Comparison of ENCODE assay signal across 8 mouse cellular contexts in the genomic region with DNA sequence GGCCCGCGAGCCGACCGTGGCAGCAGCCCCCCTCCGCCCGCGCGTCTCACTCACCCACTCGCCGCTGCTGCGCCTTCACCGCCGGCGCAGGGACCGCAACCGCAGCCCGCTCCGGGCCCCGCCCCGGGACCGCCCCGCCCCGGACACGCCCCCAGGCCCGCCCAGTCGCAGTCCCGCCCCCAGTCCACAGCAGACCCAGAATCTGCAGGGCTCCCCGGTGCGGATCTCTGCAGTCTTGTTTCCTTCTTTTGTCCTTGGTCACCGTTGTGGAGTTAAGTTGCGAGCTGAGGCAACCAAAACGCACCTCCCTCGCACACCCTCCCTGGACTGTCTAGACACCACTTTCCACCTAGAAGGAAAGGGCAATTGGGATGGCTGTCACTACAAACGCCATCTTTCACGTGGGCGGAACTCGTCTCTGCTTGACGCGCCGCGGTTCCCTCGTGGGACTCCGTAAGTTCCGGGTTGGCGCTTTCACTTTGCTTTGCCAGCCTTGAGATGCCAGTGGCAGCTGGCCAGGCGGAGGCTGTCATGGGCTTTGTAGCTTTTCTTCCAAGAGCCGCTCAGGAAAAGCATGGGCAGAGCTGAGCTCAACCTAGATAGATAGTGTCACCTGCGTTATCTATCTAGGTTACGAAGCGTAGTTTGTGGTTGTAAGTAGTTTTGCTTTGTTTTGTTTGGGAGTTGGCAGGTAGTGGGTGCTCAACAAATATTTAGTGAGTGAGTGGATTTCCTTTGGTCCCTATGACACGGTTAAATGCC. TPM values are rescaled to one million over a fixed set of nuclear protein-coding genes. Genes with fewer than 3 reads are reported as not detected.
DNase-seq lines count a peak whose midpoint lies in the region; ATAC-seq and TF ChIP-seq lines count a peak whose summit lies in the region.

A gene (minus strand): TSS at position 442 of the 762 bp plus-strand sequence.

- in situ Hi-C loops in ES-E14 (cut with MboI; ENCODE audit: low sequenced_read_pairs in 2 of 2, unreplicated experiment in 2 of 2) = no loop called here

- no peaks in the 10 kb centered on the region for H3K9me3 ChIP-seq in ES-E14 (ENCODE audit: control insufficient read depth, insufficient read depth, low read depth, low read length)
- no peaks in the 10 kb centered on the region for H3K9me3 ChIP-seq in forebrain, embryonic 15.5 days

- H3K4me1 ChIP-seq in ES-E14 (ENCODE audit: control insufficient read depth in 2 of 2, insufficient read depth in 2 of 2, low read length in 2 of 2, poor library complexity in 1 of 2) = peaks cover 0 to 3% of the 10 kb centered on the region in 2 experiments; a peak in 2 of 4 replicates
- H3K4me1 ChIP-seq in forebrain, embryonic 15.5 days = peaks cover 9% of the 10 kb centered on the region
- H3K4me1 ChIP-seq in lung, adult 2 months (ENCODE audit: control insufficient read depth, insufficient read depth, low read length) = no peaks in the 10 kb centered on the region

- TF ChIP-seq CTCF in lung, adult 2 months (IDR thresholded peaks at IDR 0.05; ENCODE audit: insufficient read depth, low read length) = no peak

- WGBS in forebrain, embryonic 15.5 days = under 1% methylated on average over 50 of the region's 51 CpGs
- WGBS in lung, adult 2 months = under 1% methylated on average over 41 of the region's 51 CpGs

- TF ChIP-seq POLR2A in lung, adult 2 months (IDR thresholded peaks at IDR 0.05; ENCODE audit: borderline replicate concordance, extremely low read depth, low read depth, low read length) = peak; percentile 91; the same call in 1 of the 2 replicates

- H3K27me3 ChIP-seq in forebrain, embryonic 15.5 days = no peaks in the 10 kb centered on the region

- peak within 1 kb of the TSS; percentile 86 to 99 for H3K4me3 ChIP-seq in ES-E14 (ENCODE audit: insufficient read depth in 1 of 2, low read depth in 1 of 2, low read length in 2 of 2, poor library complexity in 1 of 2, severe bottlenecking in 1 of 2)
- peak within 1 kb of the TSS; percentile 81 for H3K4me3 ChIP-seq in forebrain, embryonic 15.5 days
- peak within 1 kb of the TSS; percentile 84 for H3K4me3 ChIP-seq in lung, adult 2 months (replicated peaks; ENCODE audit: extremely low read depth, low read depth, low read length)

- H3K4me2 ChIP-seq in forebrain, embryonic 15.5 days (replicated peaks) = peak within 1 kb of the TSS; percentile 71

- DNase-seq in ES-E14 (ENCODE audit: low read depth, low spot score) = peak; percentile 76
- peak; percentile 96 for DNase-seq in cerebellum, adult 11-12 months
- DNase-seq in heart, postnatal 25 days (ENCODE audit: low spot score) = peak; percentile 90
- DNase-seq in layer of hippocampus, adult 18-20 months (ENCODE audit: low spot score in 2 of 2) = peak; percentile 94 to 99
- DNase-seq in lung, adult 2 months = peak; percentile 97
- peak; percentile 87 to 93 for DNase-seq in thymus, adult 18-20 months

- peak within 1 kb of the TSS; percentile 82 for H3K9ac ChIP-seq in ES-E14 (ENCODE audit: insufficient read depth, low read depth, low read length, poor library complexity, severe bottlenecking)
- peak within 1 kb of the TSS; percentile 74 for H3K9ac ChIP-seq in forebrain, embryonic 15.5 days (replicated peaks)

- H3K36me3 ChIP-seq in ES-E14 (ENCODE audit: control insufficient read depth, insufficient read depth, low read length, poor library complexity, severe bottlenecking) = no peaks in the 10 kb centered on the region
- no peaks in the 10 kb centered on the region for H3K36me3 ChIP-seq in forebrain, embryonic 15.5 days

- ATAC-seq in forebrain, embryonic 15.5 days (replicated peaks) = peak; percentile 98
- ATAC-seq in neutrophil, adult 5-6 weeks (ENCODE audit: extremely low read depth, insufficient number of reproducible peaks, low FRiP score, poor library complexity, severe bottlenecking) = peak; percentile 92

- no peak within 1 kb of the TSS for H3K27ac ChIP-seq in ES-E14 (ENCODE audit: insufficient read depth, low read depth, low read length, poor library complexity, severe bottlenecking)
- peak within 1 kb of the TSS; percentile 90 for H3K27ac ChIP-seq in forebrain, embryonic 15.5 days (replicated peaks)

- intact Hi-C loops in heart, postnatal 25 days (cut with DNase I) = loop anchor here (10.0 kb wide), 3 partner anchors 451 to 671 kb away; a partner anchor contains a TSS

TF ChIP-seq in ES-E14, 5 proteins besides CTCF, POLR2A, EP300 and RAD21:
- TF ChIP-seq CHD2 (IDR thresholded peaks at IDR 0.05; ENCODE audit: low read depth, low read length) = no peak
- 0 out of 2 replicates have a peak, but pooled peaks have one; percentile 14 for TF ChIP-seq ZNF384 (IDR thresholded peaks at IDR 0.05; ENCODE audit: low read depth, low read length)
- TF ChIP-seq MAFK (IDR thresholded peaks at IDR 0.05; ENCODE audit: insufficient read depth, low read depth, low read length) = no peak
- TF ChIP-seq ZC3H11A (IDR thresholded peaks at IDR 0.05; ENCODE audit: borderline replicate concordance, low read depth, low read length) = no peak
- peak; percentile 90 for TF ChIP-seq HCFC1 (IDR thresholded peaks at IDR 0.05; ENCODE audit: borderline replicate concordance, insufficient read depth, low read length)

RNA-seq across cellular contexts. Expression of the gene that starts here (rescaled TPM):
- total RNA-seq in ES-E14 (2012; rRNA removed) = 7.1 and 8.6 TPM in 2 replicates
- 41.2 and 45.2 TPM in 2 replicates for polyA plus RNA-seq in forebrain, embryonic 15.5 days (2015; fragmentation: Nextera tagmentation; extraction: Ambion mirVana)
- total RNA-seq in heart, postnatal 25 days (2021) = 10 to 100 TPM; 20.6 to 23.3 TPM
- total RNA-seq in layer of hippocampus, adult 18-20 months (2021) = 10 to 100 TPM; 21.2 to 25.2 TPM
- 4.6 and 6.4 TPM in 2 replicates for polyA plus RNA-seq in lung, adult 2 months (2012; rRNA removed)
- total RNA-seq in neutrophil, adult 5-6 weeks (2017) = 19.6 and 20.3 TPM in 2 replicates
